Mouse (Mus musculus): ENCODE results near the gene Klf6. TPM values are rescaled to one million over a fixed set of nuclear protein-coding genes. Genes with fewer than 3 reads are reported as not detected.

Gene Klf6
- polyA plus RNA-seq, 1 experiment = 11.8 TPM

- 86% methylated on average over 5 of the region's 5 CpGs for WGBS
- Histone ChIP-seq H3K4me1 (ENCODE audit: control insufficient read depth, insufficient read depth, low read length) (no peaks in the 10 kb centered on the region), H3K27me3 (ENCODE audit: control insufficient read depth, insufficient read depth, low read length) (no peaks in the 10 kb centered on the region), H3K4me3 (replicated peaks; ENCODE audit: insufficient read depth, low read depth, low read length) (no peak overlapping the region), H3K27ac (ENCODE audit: insufficient read depth, low read length) (no peak overlapping the region)
- no peak for DNase-seq
- no peak for TF ChIP-seq CTCF (IDR thresholded peaks at IDR 0.05; ENCODE audit: borderline replicate concordance, insufficient read depth, low read depth, low read length)
- no peak for TF ChIP-seq POLR2A (IDR thresholded peaks at IDR 0.05; ENCODE audit: borderline replicate concordance, insufficient read depth, low read length)
Observed at GRCm38 (mm10) chr13:5845605-5846004, 15.7 kb upstream of the Klf6 start.

- H3K27me3 ChIP-seq (ENCODE audit: control insufficient read depth, insufficient read depth, low read length) = no peaks in the 10 kb centered on the region
- no peak for DNase-seq
- 84% methylated on average over 4 of the region's 4 CpGs for WGBS
- TF ChIP-seq POLR2A (IDR thresholded peaks at IDR 0.05; ENCODE audit: borderline replicate concordance, insufficient read depth, low read length) (no peak), CTCF (IDR thresholded peaks at IDR 0.05; ENCODE audit: borderline replicate concordance, insufficient read depth, low read depth, low read length) (no peak)
- H3K27ac ChIP-seq (ENCODE audit: insufficient read depth, low read length) = no peak overlapping the region
- H3K4me3 ChIP-seq (replicated peaks; ENCODE audit: insufficient read depth, low read depth, low read length) = no peak overlapping the region
- H3K4me1 ChIP-seq (ENCODE audit: control insufficient read depth, insufficient read depth, low read length) = no peaks in the 10 kb centered on the region
Observed at GRCm38 (mm10) chr13:5846860-5847259, 14.4 kb upstream of the Klf6 start.

GRCm38 (mm10) chr13:5847736-5848135 lies 13.5 kb upstream of the Klf6 start:
- Histone ChIP-seq H3K4me3 (replicated peaks; ENCODE audit: insufficient read depth, low read depth, low read length) (no peak overlapping the region), H3K27me3 (ENCODE audit: control insufficient read depth, insufficient read depth, low read length) (no peaks in the 10 kb centered on the region), H3K27ac (ENCODE audit: insufficient read depth, low read length) (no peak overlapping the region), H3K4me1 (ENCODE audit: control insufficient read depth, insufficient read depth, low read length) (no peaks in the 10 kb centered on the region)
- no peak for DNase-seq
- 76% methylated on average over 2 of the region's 2 CpGs for WGBS
- TF ChIP-seq CTCF (IDR thresholded peaks at IDR 0.05; ENCODE audit: borderline replicate concordance, insufficient read depth, low read depth, low read length) (no peak), POLR2A (IDR thresholded peaks at IDR 0.05; ENCODE audit: borderline replicate concordance, insufficient read depth, low read length) (no peak)

GRCm38 (mm10) chr13:5860651-5861156 lies 578 bp upstream of the Klf6 start:
- Histone ChIP-seq H3K4me3 (replicated peaks; ENCODE audit: insufficient read depth, low read depth, low read length) (peak overlapping the region; percentile 95), H3K4me1 (ENCODE audit: control insufficient read depth, insufficient read depth, low read length) (peaks cover 3% of the 10 kb centered on the region; the same call in 1 of the 2 replicates), H3K27me3 (ENCODE audit: control insufficient read depth, insufficient read depth, low read length) (no peaks in the 10 kb centered on the region), H3K27ac (ENCODE audit: insufficient read depth, low read length) (peak overlapping the region; percentile 96)
- DNase-seq = peak in 1 of 2 experiments; percentile 68
- TF ChIP-seq POLR2A (IDR thresholded peaks at IDR 0.05; ENCODE audit: borderline replicate concordance, insufficient read depth, low read length) (no peak), CTCF (IDR thresholded peaks at IDR 0.05; ENCODE audit: borderline replicate concordance, insufficient read depth, low read depth, low read length) (no peak)
- WGBS = 1% methylated on average over 27 of the region's 27 CpGs

GRCm38 (mm10) chr13:5862003-5862625 lies 832 bp downstream of the Klf6 start:
- DNase-seq = peak; percentile 51 to 65
- peaks cover 3% of the 10 kb centered on the region; the same call in 1 of the 2 replicates for H3K4me1 ChIP-seq (ENCODE audit: control insufficient read depth, insufficient read depth, low read length)
- TF ChIP-seq POLR2A (IDR thresholded peaks at IDR 0.05; ENCODE audit: borderline replicate concordance, insufficient read depth, low read length) (no peak), CTCF (IDR thresholded peaks at IDR 0.05; ENCODE audit: borderline replicate concordance, insufficient read depth, low read depth, low read length) (no peak)
- WGBS = under 1% methylated on average over 20 of the region's 20 CpGs
- H3K4me3 ChIP-seq (replicated peaks; ENCODE audit: insufficient read depth, low read depth, low read length) = peak overlapping the region; percentile 87
- H3K27ac ChIP-seq (ENCODE audit: insufficient read depth, low read length) = peak overlapping the region; percentile 69
- H3K27me3 ChIP-seq (ENCODE audit: control insufficient read depth, insufficient read depth, low read length) = no peaks in the 10 kb centered on the region

GRCm38 (mm10) chr13:5862626-5863407 lies 1.5 kb downstream of the Klf6 start:
- 2% methylated on average over 16 of the region's 16 CpGs for WGBS
- peaks cover 3% of the 10 kb centered on the region; the same call in 1 of the 2 replicates for H3K4me1 ChIP-seq (ENCODE audit: control insufficient read depth, insufficient read depth, low read length)
- TF ChIP-seq POLR2A (IDR thresholded peaks at IDR 0.05; ENCODE audit: borderline replicate concordance, insufficient read depth, low read length) = no peak
- no peak for TF ChIP-seq CTCF (IDR thresholded peaks at IDR 0.05; ENCODE audit: borderline replicate concordance, insufficient read depth, low read depth, low read length)
- peak overlapping the region; percentile 69; the same call in 1 of the 2 replicates for H3K27ac ChIP-seq (ENCODE audit: insufficient read depth, low read length)
- H3K4me3 ChIP-seq (replicated peaks; ENCODE audit: insufficient read depth, low read depth, low read length) = peak overlapping the region; percentile 87
- DNase-seq = peak; percentile 40 to 47
- no peaks in the 10 kb centered on the region for H3K27me3 ChIP-seq (ENCODE audit: control insufficient read depth, insufficient read depth, low read length)

- peak; percentile 42 to 57 for DNase-seq
- H3K4me3 ChIP-seq (replicated peaks; ENCODE audit: insufficient read depth, low read depth, low read length) = peak overlapping the region; percentile 87
- peaks cover 3% of the 10 kb centered on the region; the same call in 1 of the 2 replicates for H3K4me1 ChIP-seq (ENCODE audit: control insufficient read depth, insufficient read depth, low read length)
- H3K27ac ChIP-seq (ENCODE audit: insufficient read depth, low read length) = peak overlapping the region; percentile 50; the same call in 1 of the 2 replicates
- no peaks in the 10 kb centered on the region for H3K27me3 ChIP-seq (ENCODE audit: control insufficient read depth, insufficient read depth, low read length)
- TF ChIP-seq CTCF (IDR thresholded peaks at IDR 0.05; ENCODE audit: borderline replicate concordance, insufficient read depth, low read depth, low read length) = no peak
- TF ChIP-seq POLR2A (IDR thresholded peaks at IDR 0.05; ENCODE audit: borderline replicate concordance, insufficient read depth, low read length) = no peak
- WGBS = 3% methylated on average over 5 of the region's 5 CpGs
Observed at GRCm38 (mm10) chr13:5863408-5863891, 2.2 kb downstream of the Klf6 start.
